Mouse (Mus musculus): Measurements from ENCODE around the gene Lkaaear1. TPM values are rescaled to one million over a fixed set of nuclear protein-coding genes. Genes with fewer than 3 reads are reported as not detected.

The Lkaaear1 gene
- not detected for polyA plus RNA-seq (2017; shearing (Covaris generic))

DNA sequence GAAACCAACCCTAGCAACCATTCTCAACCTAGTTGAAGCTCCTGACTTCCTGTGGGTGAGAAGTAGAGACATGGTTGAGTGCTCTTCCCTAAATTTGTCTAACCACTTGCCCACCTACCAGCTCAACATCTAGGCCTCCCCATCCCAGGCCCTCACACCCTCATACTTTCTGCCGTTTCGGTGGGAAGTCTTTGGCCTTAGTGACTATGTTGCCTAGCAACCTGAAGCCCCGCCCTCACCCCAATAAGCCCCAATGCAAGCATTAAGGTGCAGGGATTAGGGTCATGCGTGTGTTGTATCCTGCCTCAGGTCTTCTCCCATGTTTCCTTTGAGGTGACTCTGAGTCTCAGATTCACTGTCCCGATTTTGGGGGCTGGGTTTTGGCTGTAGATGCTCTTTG lies at the start of gene Lkaaear1:
Gene Lkaaear1 (minus strand): TSS at position 202 of the 400 bp plus-strand sequence.
- no peak for ATAC-seq

DNA sequence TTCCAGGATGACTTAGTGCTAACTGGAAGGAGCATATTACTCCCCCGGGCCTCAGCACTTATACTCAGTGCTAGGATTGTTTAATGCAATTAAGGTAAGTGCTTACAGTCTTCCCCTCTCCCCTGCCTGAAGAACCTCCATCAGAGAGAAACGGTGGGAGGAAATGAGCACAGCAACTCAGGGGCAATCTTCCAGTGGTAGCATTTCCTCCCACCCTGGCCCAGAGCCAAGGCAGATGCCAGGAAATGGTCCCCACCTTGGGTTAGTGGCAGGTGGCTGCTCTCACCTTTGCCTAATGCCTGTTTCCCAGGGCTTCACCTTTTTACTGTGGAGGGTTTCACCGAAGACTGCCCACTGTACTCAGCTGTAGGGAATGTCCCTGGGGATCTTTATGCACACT lies 31.8 kb upstream of the Lkaaear1 start:
- ATAC-seq: no peak

GRCm38 (mm10) chr2:181727659-181728262 lies 29.5 kb upstream of the Lkaaear1 start:
- no peak for ATAC-seq

- no peak for ATAC-seq
Observed at GRCm38 (mm10) chr2:181722213-181722612, 24.0 kb upstream of the Lkaaear1 start.

DNA sequence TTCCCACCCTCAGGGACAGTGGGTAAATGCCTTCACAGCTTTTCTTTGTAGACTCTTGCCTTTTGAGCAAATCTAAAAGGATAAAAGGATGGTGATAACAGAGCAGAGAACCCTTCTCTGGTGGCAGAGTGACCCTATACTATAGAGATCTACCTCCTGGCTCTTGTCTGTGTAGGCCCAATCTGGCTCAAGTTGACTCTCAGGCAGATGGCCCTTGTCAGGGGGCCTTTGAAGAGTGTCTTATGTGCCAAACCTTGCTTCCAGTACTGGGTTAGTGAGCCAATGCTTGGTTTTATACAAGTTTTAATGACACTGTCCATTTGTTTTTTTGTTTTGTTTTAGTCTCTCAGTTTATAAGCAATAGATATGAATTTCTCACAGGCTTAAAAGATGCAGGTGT lies 23.0 kb upstream of the Lkaaear1 start:
- no peak for ATAC-seq

DNA sequence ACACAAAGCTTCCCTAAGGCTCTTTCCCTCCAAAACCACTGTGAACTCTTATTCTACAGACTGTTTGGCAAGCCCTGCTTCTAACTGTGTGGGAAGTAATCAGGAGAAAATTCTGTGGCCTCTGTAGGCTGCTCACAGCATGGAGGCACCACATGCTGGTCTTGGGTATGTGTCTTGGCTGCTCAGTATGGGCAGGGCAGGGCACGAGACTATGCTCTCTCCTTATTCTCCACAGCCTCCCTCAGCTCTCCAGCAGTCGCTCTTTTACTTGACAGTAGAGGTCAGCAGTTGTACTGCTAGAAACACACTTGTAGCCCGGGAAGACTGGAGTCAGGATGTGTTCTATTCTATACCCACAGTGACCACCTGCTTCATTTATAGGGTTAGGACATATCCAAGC lies 21.8 kb upstream of the Lkaaear1 start:
- ATAC-seq: no peak

GRCm38 (mm10) chr2:181716991-181717390 lies 18.7 kb upstream of the Lkaaear1 start:
- ATAC-seq: no peak

DNA sequence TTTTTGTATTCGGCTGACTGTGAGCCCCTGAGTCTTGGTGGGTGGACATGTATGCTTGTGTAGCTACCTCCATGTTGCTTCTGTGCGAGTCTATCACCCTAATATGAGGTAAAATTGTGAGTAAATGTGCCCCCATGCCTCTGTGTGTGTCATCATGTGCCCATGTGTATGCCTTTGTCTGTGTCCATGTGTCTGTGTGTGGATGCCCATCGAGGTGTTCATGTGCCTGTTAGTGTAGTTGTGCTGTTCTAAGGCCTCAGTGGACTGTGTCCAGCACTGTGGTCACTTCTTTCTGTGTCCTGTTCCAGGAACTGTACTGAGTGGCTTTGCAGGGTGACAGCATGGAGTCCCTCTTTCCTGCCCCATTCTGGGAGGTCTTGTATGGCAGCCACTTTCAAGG lies 17.1 kb upstream of the Lkaaear1 start:
- ATAC-seq: no peak

GRCm38 (mm10) chr2:181714903-181715326 lies 16.7 kb upstream of the Lkaaear1 start, which contains the start of gene Oprl1:
Oprl1 (plus strand) TSS chr2:181715016.
- no peak for ATAC-seq

GRCm38 (mm10) chr2:181713749-181714148 lies 15.5 kb upstream of the Lkaaear1 start:
- ATAC-seq: no peak

GRCm38 (mm10) chr2:181706668-181707067 lies 8.4 kb upstream of the Lkaaear1 start:
- peak; percentile 86 for ATAC-seq

GRCm38 (mm10) chr2:181696801-181697420 lies 1.3 kb downstream of the Lkaaear1 start:
- no peak for ATAC-seq

- ATAC-seq: no peak
Observed at GRCm38 (mm10) chr2:181695776-181696175, 2.5 kb downstream of the Lkaaear1 start.

DNA sequence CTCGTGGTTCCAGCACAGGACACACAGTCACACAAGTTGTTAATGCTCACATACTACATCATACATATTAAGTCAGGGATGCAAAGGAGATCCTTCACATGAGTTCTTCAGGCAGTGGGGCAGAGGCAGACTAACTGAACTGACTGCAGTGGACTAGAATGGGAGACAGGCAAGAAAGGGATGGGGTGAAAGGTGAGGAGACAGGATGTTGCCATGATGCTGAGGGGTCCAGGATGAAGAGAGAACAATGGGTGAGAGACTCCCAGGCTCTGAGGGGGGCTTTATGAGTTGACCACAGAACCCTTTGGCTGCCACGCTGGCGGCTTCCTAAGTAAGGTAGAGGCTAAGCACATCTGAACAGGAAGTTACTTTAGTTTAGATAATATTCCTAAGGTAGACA lies 3.7 kb downstream of the Lkaaear1 start:
- ATAC-seq: no peak

DNA sequence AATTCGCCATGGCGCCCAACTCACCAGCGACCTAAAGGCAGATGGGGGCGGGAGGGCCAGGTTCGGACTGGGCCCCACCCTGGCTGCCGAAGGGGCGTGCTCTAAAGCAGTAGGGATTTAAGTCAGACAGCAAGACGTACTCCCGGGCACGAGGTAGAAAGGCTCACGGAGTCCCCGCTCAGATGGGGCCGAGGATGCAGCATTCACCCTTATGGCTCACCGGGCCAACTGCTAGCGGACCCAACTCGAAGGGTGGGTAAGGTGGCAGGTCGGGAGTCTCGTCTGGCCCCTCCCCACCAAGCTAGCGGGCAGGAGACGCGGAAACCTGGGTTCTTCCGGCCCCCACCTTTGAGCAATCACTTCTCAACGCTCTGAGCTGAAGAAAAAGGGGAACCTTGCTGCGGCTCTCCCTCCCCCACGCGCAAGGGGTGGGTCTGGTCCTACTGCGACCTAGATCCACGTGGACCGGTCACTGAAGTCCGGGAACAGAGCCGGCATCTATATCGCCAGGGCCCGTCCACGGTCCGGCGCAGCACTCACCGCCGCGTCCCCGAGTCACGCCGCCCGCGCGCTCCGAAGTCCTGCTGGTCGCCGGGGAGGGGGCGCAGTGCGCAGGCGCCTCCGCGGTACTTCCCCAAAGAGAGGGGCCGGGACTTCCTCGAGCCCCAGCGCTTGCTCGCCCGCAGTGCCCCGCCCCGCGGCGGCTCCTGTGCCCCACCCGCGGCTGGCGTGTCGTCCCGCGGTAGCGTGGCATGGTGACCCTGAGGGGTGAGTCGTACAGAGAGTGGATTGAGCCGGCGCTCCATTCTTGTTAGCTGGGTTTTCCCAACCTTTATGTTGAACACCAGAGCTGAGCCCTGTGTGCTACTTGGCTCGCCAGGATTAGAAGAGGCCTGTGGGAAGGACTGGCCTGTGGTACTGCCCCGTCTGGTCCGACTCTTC lies 4.6 kb downstream of the Lkaaear1 start, which contains the start of gene Rgs19:
Gene Rgs19 (minus strand): TSS at position 639 of the 942 bp plus-strand sequence.
- peak; percentile 88 for ATAC-seq

GRCm38 (mm10) chr2:181692304-181692703 lies 5.9 kb downstream of the Lkaaear1 start:
- no peak for ATAC-seq

DNA sequence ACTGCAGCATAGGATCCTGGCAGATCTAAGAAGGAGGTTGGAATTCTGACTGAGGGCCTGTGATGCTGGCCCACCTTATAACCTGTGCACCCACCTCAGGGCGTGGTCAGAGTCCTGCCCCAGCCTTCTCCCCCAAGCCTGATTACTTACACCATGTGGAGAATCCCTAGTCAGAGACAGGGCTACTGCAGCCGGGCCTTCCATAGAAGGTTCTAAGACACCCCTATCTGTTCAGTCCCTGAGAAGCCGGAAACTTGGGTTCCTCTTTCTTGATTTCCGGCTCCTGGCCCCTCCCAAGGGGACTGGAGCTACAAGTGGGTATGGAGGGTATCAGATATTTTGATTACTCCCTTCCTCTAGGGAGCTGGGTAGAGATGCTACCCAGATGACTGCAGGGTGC lies 6.7 kb downstream of the Lkaaear1 start:
- ATAC-seq: peak; percentile 35

DNA sequence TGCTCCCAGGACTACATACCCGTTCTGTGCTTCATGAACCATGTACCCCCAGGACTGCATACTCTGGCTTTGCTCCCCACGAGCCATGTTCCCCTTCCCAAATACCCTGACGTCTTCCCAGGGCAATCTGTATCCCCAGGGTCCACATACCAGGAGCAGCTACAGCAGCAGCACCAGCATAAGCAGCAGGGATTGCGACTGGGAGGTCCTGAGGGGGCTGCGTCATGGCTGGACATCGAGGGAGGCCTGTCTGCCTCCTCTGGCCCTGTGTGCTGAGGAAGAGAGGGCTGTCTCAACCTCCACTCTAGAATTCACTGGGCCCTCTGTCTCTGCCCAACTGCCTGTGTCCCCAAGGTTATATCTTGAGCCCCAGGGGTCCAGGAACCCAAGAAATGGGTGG lies 7.2 kb downstream of the Lkaaear1 start:
- no peak for ATAC-seq

DNA sequence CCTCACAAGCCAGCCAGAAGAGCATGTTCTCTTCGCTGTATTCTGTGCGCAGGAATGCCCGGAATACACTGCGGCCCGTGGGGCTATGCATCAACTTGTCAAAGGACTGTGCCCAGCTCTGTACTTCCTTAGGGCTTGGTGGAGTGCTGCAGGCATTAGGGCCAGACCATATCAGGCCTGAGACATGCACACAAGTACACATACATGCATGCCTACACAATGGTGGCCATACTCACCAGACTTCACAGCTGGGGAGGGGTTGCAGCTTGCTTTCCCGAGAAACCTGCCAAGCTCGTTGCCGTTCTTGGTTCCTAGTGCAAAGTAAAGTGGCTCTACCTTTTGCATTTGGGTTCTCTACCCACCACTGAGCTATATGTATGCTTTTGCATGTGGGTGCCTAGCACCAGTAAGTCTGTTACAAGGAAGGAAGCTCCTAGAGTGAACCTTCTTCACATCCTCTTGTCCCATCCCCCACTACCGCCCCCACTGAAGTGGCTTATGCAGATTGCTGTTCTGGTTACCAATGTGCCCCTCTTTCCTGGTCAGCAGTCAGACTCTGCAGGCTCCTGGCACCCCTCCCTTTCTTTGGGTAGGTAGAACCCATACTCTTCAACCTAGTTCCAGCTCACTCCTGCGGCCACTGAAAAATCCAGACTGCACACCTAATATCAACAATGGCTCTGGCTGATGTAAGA lies 8.6 kb downstream of the Lkaaear1 start:
- ATAC-seq: no peak

- no peak for ATAC-seq
Observed at GRCm38 (mm10) chr2:181687586-181687985, 10.7 kb downstream of the Lkaaear1 start.

DNA sequence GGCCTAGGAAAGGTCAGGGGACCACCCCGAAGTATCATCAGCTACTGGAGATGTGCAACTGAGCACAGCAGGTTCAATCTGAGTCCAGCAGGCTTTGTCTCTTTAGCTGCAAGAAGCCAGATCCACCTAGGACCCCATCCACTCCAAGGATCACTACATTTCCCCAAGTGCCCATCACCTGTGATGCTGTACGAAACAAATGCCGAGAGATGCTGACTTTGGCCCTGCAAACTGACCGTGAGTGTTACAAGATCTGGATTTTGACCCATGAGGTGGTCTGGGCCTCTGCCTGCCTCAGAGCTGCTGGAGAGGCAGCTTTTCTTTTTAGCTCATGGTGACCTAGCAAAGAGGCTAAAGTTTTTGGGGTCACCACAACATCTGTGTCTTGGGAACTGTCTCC lies 12.6 kb downstream of the Lkaaear1 start:
- no peak for ATAC-seq

- no peak for ATAC-seq
Observed at GRCm38 (mm10) chr2:181684713-181685112, 13.5 kb downstream of the Lkaaear1 start.

DNA sequence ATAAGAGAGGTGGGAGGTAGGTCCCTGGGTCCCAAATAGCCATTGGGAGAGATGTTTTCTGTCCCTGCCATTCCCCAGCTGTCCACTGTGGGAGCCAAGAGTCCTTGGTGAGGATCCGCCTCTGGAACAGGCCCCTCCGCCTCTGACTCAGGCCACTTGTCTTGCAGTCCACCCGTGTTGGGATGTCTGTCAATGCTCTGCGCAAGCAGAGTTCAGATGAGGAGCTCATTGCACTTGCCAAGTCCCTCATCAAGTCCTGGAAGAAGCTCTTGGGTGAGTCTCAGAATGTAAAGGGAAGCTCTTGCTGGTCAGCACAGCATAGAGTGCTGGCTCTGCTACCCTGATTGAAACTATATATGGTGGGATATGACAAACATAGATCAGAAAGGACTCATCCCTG lies 14.9 kb downstream of the Lkaaear1 start:
- ATAC-seq: no peak
